In the genomic region with DNA sequence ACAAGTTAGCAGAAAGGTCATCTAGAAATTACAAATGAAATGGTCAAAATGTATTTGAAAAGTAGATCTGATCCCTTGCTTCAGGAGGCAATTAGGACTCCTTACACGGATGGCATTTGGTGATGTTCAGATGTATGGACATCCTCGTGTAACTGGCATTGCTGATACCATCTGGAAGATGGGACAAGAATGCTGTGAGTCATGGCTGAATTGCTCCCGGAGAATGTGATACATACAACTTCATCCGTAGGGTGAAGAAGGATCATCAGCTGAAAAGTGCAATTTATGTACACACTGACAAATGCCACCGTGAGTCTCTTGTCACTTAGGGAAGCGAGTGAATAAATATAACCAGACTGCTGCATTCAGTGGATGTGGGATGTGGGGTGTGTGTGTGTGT, we compare ENCODE assay signal across 25 mouse cellular contexts.
A peak's percentile ranks its signal among the peaks of the same experiment; 100 is the strongest.
DNase-seq lines count a peak whose midpoint lies in the region; ATAC-seq and TF ChIP-seq lines count a peak whose summit lies in the region.
"Had no signal": no experiment of that assay in that cellular context is flagged by ENCODE, and none has a peak within 500 bp of the region (broad histone marks: within the 10 kb centered on the region; RNA-seq: fewer than 3 reads in every experiment).

No protein-coding gene starts in this region.

- 79% methylated on average over 6 of the region's 6 CpGs for WGBS in forebrain, embryonic 13.5 days
- 86% methylated on average over 6 of the region's 6 CpGs for WGBS in forebrain, embryonic 11.5 days
- WGBS in hindbrain, postnatal 0 days: 77% methylated on average over 6 of the region's 6 CpGs
- WGBS in hindbrain, embryonic 13.5 days: 87% methylated on average over 6 of the region's 6 CpGs
- 71% methylated on average over 6 of the region's 6 CpGs for WGBS in cerebellum, adult 2 months

- ATAC-seq in forebrain, embryonic 13.5 days: no peak
- ATAC-seq in forebrain, embryonic 11.5 days (replicated peaks; ENCODE audit: low FRiP score): no peak
- no peak for ATAC-seq in hindbrain, postnatal 0 days
- no peak for ATAC-seq in hindbrain, embryonic 13.5 days (ENCODE audit: low FRiP score)
- ATAC-seq: intestine, postnatal 0 days; liver, embryonic 12.5 days; liver, postnatal 0 days had no signal

- H3K27ac ChIP-seq in forebrain, embryonic 13.5 days: no peak overlapping the region
- H3K27ac ChIP-seq in forebrain, embryonic 11.5 days (ENCODE audit: low read depth, low read length): no peak overlapping the region
- H3K27ac ChIP-seq in hindbrain, postnatal 0 days: no peak overlapping the region
- no peak overlapping the region for H3K27ac ChIP-seq in hindbrain, embryonic 13.5 days
- no peak overlapping the region for H3K27ac ChIP-seq in cerebellum, adult 2 months (ENCODE audit: insufficient read depth, low read length)
- H3K27ac ChIP-seq: hindbrain, embryonic 12.5 days; left cerebral cortex, adult 2 months; limb, embryonic 13.5 days; liver, embryonic 12.5 days; midbrain, embryonic 12.5 days had no signal

- H3K4me2 ChIP-seq in forebrain, embryonic 13.5 days: peak overlapping the region; percentile 38; the same call in 1 of the 2 replicates
- no peak overlapping the region for H3K4me2 ChIP-seq in forebrain, embryonic 11.5 days (ENCODE audit: low read depth, low read length, severe bottlenecking)
- 0 out of 2 replicates have a peak overlapping the region, but pooled peaks have one; percentile 41 for H3K4me2 ChIP-seq in hindbrain, postnatal 0 days (ENCODE audit: low read depth, low read length)
- no peak overlapping the region for H3K4me2 ChIP-seq in hindbrain, embryonic 13.5 days
- H3K4me2 ChIP-seq: heart, embryonic 11.5 days; hindbrain, embryonic 12.5 days; liver, embryonic 12.5 days; midbrain, embryonic 12.5 days had no signal

- no peak for DNase-seq in forebrain, embryonic 11.5 days (ENCODE audit: low spot score)
- no peak for DNase-seq in hindbrain, postnatal 0 days (ENCODE audit: low spot score)
- peak; percentile 6 for DNase-seq in urinary bladder, postnatal 14 days (ENCODE audit: low spot score)
- DNase-seq in urinary bladder, postnatal 4 days (ENCODE audit: low spot score in 2 of 2): no peak
- DNase-seq in cerebellum, adult 2 months: no peak
- DNase-seq: adrenal gland, postnatal 14 days; cerebellum, adult 18-20 months; gastrocnemius, postnatal 14 days; heart, postnatal 36 days; liver, postnatal 0 days; lung, postnatal 4 days; thymus, adult 2 months; thymus, postnatal 36 days had no signal

- no peak overlapping the region for H3K9ac ChIP-seq in forebrain, embryonic 13.5 days
- no peak overlapping the region for H3K9ac ChIP-seq in forebrain, embryonic 11.5 days (ENCODE audit: low read length)
- H3K9ac ChIP-seq in hindbrain, postnatal 0 days (replicated peaks; ENCODE audit: low read length): no peak overlapping the region
- no peak overlapping the region for H3K9ac ChIP-seq in hindbrain, embryonic 13.5 days
- H3K9ac ChIP-seq: hindbrain, embryonic 12.5 days; limb, embryonic 13.5 days; liver, embryonic 12.5 days; liver, postnatal 0 days; midbrain, embryonic 12.5 days had no signal

- peaks cover 16% of the 10 kb centered on the region for H3K4me1 ChIP-seq in forebrain, embryonic 13.5 days
- no peaks in the 10 kb centered on the region for H3K4me1 ChIP-seq in forebrain, embryonic 11.5 days (replicated peaks; ENCODE audit: control insufficient read depth, insufficient read depth, low read length)
- H3K4me1 ChIP-seq in hindbrain, postnatal 0 days (ENCODE audit: insufficient read depth, low read length): no peaks in the 10 kb centered on the region
- H3K4me1 ChIP-seq in hindbrain, embryonic 13.5 days (replicated peaks): peaks cover 7% of the 10 kb centered on the region
- no peaks in the 10 kb centered on the region for H3K4me1 ChIP-seq in cerebellum, adult 2 months (ENCODE audit: control insufficient read depth, insufficient read depth, low read length)
- H3K4me1 ChIP-seq: hindbrain, embryonic 12.5 days; liver, embryonic 12.5 days; megakaryocyte, embryonic 14.5 days had no signal

- no peak for TF ChIP-seq CTCF in hindbrain, postnatal 0 days (IDR thresholded peaks at IDR 0.05; ENCODE audit: low read depth)
- no peak for TF ChIP-seq CTCF in cerebellum, adult 2 months (IDR thresholded peaks at IDR 0.05; ENCODE audit: borderline replicate concordance, insufficient read depth, low read depth, low read length)

- no peaks in the 10 kb centered on the region for H3K9me3 ChIP-seq in forebrain, embryonic 13.5 days (replicated peaks)
- H3K9me3 ChIP-seq in forebrain, embryonic 11.5 days (ENCODE audit: control insufficient read depth, low read length): no peaks in the 10 kb centered on the region
- no peaks in the 10 kb centered on the region for H3K9me3 ChIP-seq in hindbrain, postnatal 0 days (ENCODE audit: low read length)
- H3K9me3 ChIP-seq in hindbrain, embryonic 13.5 days: no peaks in the 10 kb centered on the region
- H3K9me3 ChIP-seq: forebrain, embryonic 15.5 days; hindbrain, embryonic 12.5 days; limb, embryonic 13.5 days; liver, embryonic 12.5 days; megakaryocyte, embryonic 14.5 days; midbrain, embryonic 12.5 days had no signal

- no peak overlapping the region for H3K4me3 ChIP-seq in forebrain, embryonic 13.5 days
- H3K4me3 ChIP-seq in forebrain, embryonic 11.5 days (ENCODE audit: low read depth, low read length): no peak overlapping the region
- H3K4me3 ChIP-seq in hindbrain, postnatal 0 days (ENCODE audit: low read length): no peak overlapping the region
- no peak overlapping the region for H3K4me3 ChIP-seq in hindbrain, embryonic 13.5 days
- H3K4me3 ChIP-seq in cerebellum, adult 2 months (replicated peaks; ENCODE audit: insufficient read depth, low read depth, low read length): no peak overlapping the region
- H3K4me3 ChIP-seq: erythroblast, embryonic 14.5 days; hindbrain, embryonic 12.5 days; left cerebral cortex, adult 2 months; liver, embryonic 12.5 days; megakaryocyte, embryonic 14.5 days; midbrain, embryonic 12.5 days had no signal

- H3K27me3 ChIP-seq in forebrain, embryonic 13.5 days: 0 out of 2 replicates have a peak, but pooled peaks cover 3% of the 10 kb centered on the region
- no peaks in the 10 kb centered on the region for H3K27me3 ChIP-seq in forebrain, embryonic 11.5 days (ENCODE audit: control insufficient read depth, insufficient read depth, low read length)
- H3K27me3 ChIP-seq in hindbrain, postnatal 0 days (ENCODE audit: insufficient read depth, low read length): no peaks in the 10 kb centered on the region
- H3K27me3 ChIP-seq in hindbrain, embryonic 13.5 days: no peaks in the 10 kb centered on the region
- H3K27me3 ChIP-seq in cerebellum, adult 2 months (ENCODE audit: control insufficient read depth, insufficient read depth, low read length): no peaks in the 10 kb centered on the region
- H3K27me3 ChIP-seq: forebrain, embryonic 15.5 days; hindbrain, embryonic 12.5 days; limb, embryonic 13.5 days; liver, embryonic 12.5 days; midbrain, embryonic 12.5 days had no signal

- no peak for TF ChIP-seq POLR2A in cerebellum, adult 2 months (IDR thresholded peaks at IDR 0.05; ENCODE audit: borderline replicate concordance, insufficient read depth, low read length)

- H3K36me3 ChIP-seq in forebrain, embryonic 13.5 days (ENCODE audit: poor library complexity, severe bottlenecking): no peaks in the 10 kb centered on the region
- H3K36me3 ChIP-seq in forebrain, embryonic 11.5 days (ENCODE audit: control insufficient read depth, insufficient read depth, low read length): no peaks in the 10 kb centered on the region
- no peaks in the 10 kb centered on the region for H3K36me3 ChIP-seq in hindbrain, postnatal 0 days (ENCODE audit: insufficient read depth, low read length)
- no peaks in the 10 kb centered on the region for H3K36me3 ChIP-seq in hindbrain, embryonic 13.5 days
- H3K36me3 ChIP-seq: forebrain, embryonic 15.5 days; hindbrain, embryonic 12.5 days; limb, embryonic 13.5 days; liver, embryonic 12.5 days; midbrain, embryonic 12.5 days had no signal

Comparison
In these comparisons a context has a peak if more than half of its experiments do, and no peak if none do; other contexts are left out.
1. H3K4me2 ChIP-seq: peak in forebrain, embryonic 13.5 days (single experiment) and hindbrain, postnatal 0 days (single experiment); none in forebrain, embryonic 11.5 days (single experiment) and hindbrain, embryonic 13.5 days (single experiment).